Mouse (Mus musculus) G1E-ER4 (cell line): ENCODE results near the gene Frmd5. TPM values are rescaled to one million over a fixed set of nuclear protein-coding genes. Genes with fewer than 3 reads are reported as not detected.
A peak's percentile ranks its signal among the peaks of the same experiment; 100 is the strongest.

Source experiments
- GATA1 ChIP-seq: IDR thresholded peaks from one replicate; pipeline ENCODE4 v1.8.0; 2012; ENCODE audit warnings: low read length, inconsistent platforms
- polyA plus RNA-seq: library from polyadenylated mRNA; stranded (reverse); fragments of >175 nt; gene quantifications from 2 replicates; pipeline ENCODE4 v1.2.3, GENCODE M21; 2012

The Frmd5 gene
- polyA plus RNA-seq, 1 experiment, result 16.7 TPM

DNA sequence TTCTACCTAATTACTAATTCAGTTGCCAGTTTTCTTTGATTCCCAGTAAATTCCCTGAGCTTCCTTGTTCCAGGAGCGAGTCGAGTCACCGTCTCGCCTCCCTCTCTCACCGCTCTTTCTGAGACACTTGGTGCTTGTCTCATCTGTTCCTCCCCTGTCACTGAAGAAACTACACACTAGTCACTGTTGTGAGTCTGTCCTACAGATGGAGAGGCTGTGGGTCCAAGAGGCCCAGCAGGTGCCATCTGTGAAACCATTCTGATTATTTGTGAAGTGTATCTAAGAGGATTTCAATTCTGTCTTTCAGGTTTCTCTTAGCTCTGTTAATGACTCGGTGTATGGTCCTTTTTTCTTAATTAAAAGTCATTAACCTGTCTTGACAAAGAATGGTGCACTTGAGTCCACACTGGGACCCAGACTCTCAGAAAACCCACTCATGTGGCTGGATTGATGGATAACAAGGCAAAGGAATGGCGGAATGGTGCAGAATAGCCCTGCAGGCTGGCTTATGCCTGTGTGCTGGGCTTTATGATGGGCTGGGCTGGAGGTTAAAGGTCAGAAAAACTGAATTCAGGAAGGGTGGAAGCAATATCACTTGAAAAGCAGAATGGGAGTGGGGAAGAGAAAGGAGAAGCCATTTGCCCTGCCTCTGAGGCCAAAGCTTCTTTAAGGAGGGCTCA is 186.2 kb downstream of the Frmd5 start:
- TF ChIP-seq GATA1, result no peak

GRCm38 (mm10) chr2:121615199-121615559 is 191.7 kb downstream of the Frmd5 start:
- TF ChIP-seq GATA1, result no peak

GRCm38 (mm10) chr2:121614483-121615198 is 192.2 kb downstream of the Frmd5 start:
- TF ChIP-seq GATA1, result no peak

GRCm38 (mm10) chr2:121612112-121612511 is 194.8 kb downstream of the Frmd5 start:
- no peak for TF ChIP-seq GATA1

DNA sequence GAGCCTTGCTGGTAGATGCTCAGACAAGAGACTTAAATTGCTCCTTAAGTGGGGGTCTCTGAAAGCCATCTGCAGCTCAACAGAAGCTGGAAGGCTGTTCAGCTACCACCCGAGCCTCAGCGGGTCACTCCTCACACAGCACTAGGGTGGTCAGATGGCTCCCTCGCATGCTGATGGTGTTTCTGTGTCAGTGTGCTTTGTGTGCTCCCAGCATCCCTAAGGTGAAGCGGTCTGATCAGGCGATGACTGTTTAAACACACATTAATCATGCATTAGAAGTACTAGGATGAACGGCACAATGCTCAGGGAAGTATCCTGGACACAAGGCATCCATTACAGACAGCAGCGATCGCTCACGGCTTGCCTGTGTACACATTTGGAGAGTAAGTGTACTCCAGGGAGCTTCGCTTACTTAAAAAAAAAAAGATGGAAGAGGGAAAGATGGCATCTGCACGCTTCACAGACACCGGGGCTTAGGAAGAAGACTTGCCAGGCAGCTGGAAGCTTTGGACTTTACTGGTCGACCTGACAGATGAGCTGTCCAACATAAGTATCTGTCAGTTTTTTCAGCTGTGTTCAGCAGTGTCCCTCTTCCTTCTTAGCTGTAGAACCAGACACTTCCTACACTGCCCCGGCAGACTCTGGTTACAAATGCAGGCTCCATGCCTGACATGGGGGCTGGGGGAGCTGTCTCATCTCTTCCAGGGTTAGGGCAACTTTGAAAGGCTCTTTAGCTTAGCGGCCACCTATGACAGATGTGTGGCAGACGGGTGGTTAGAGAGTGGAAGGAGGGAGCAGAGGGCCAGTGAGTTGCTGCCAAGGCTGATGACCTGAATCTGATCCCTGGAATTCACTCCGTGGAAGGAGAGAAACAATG is 196.6 kb downstream of the Frmd5 start:
- TF ChIP-seq GATA1, result no peak

DNA sequence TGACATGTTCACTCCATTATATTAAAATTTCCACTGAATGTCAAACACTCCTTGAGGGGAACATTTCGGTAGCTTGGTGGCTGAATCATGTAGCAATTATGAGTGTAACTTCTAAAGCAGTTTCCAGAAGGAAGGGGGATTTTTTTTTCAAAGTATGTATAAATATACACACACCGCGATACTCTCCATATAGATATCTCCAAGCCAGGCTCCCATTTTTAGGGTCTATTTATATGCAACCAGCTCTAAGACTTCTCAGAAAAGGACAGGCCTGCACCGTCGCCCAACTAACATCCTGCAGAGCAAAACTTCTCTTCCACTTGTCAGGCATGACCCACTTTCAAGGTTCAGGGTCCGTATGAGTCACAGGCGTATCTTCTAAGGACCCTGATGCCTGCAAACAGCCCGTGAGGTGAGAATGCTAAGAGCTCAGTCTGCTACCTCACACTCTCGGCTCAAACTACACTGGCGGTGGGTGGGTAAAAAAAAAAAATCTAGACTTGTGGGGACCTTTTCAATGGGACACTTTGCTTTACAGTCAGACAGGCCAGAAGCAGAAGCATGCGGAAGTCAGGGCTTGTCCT is 197.7 kb downstream of the Frmd5 start:
- no peak for TF ChIP-seq GATA1

DNA sequence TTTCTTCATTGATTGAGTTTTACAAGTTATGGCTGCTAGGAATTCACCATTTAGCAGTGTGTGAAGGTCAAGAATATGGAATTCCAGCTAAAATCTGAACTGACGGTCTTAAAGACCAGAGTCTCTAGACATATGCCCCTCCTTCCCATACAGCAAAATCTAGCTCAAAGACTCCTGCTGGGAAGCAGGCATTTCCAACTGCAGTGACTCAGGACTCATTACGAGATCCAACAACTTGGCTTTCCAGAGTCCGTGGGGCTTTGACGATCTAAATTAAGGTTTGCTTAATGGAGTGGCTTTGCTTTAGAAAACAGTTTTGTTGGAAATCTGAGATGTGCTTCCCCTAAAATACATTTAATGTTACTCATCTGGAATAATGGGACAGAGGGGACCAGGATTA is 204.5 kb downstream of the Frmd5 start:
- no peak for TF ChIP-seq GATA1

GRCm38 (mm10) chr2:121601543-121601942 is 205.3 kb downstream of the Frmd5 start:
- TF ChIP-seq GATA1, result no peak

- TF ChIP-seq GATA1, result no peak
Observed at GRCm38 (mm10) chr2:121600736-121601135, 206.2 kb downstream of the Frmd5 start.

DNA sequence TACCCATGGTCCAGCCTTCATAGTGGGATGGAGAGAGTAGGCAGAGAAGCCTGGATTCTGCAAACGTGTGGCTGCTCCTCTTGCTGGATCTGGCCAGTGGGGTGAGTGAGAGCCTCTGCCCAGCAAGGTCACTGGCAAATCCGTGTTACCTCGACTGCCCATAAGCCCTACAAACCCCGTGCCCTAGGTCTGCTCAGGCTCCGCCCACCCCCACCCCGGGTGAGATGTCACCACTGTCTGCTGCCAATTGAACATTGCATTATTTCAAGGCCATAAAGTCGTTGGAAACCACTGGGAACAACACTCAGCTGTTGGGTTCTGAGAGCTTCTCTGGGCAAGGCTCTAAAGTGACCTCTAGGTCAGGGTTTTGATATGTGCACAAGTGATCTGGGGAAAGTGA is 208.6 kb downstream of the Frmd5 start:
- TF ChIP-seq GATA1, result no peak

DNA sequence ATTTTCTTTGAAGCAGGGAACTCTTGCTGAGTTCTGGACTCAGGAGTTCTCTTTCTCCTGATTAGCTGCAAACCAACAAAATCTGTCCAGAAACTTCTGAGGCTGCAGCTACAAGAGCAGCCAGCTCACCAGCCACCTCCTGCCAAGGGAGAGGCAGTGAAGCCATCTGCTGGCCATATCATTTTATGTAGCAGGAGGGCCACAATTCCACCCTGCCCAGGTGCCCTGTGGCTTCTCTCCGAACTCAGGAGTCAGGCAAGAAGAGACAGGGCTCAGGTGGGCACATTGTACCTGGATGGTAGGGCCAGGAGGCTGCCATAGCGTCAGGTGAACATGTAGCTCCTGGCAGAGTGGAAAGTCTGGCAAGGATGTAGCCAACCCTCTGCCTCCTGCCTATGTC is 210.3 kb downstream of the Frmd5 start:
- TF ChIP-seq GATA1, result no peak

DNA sequence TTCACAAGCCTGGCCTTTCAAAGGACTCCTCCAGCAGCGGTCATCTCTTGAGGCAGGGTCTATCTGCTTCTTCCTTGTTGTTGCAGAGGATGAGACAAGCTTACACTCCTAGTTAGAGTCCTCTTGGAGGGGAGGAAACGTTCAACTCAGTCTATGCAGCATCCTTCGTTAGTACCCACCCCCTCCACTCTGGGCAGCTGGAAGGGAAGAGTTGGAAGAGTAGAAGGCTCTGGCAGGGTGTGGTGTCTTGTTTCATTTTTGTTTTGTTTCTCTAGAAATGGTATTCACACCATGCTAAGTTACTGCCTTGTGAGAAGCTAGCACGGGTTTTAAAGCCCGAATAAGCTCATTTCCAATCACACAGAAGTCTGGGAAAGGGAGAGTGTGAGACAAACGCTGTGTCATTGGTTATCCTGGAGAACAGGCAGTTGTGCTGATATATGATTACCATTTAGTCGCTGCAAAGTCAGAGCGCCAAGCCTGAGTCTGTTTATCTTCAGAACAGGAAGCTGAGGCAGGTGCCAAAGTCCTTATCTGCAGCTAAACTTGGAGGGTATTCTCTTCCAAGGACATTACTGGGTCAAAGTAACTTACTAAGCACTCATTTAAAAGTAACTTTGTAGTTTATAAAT is 212.1 kb downstream of the Frmd5 start:
- TF ChIP-seq GATA1, result peak; percentile 90

DNA sequence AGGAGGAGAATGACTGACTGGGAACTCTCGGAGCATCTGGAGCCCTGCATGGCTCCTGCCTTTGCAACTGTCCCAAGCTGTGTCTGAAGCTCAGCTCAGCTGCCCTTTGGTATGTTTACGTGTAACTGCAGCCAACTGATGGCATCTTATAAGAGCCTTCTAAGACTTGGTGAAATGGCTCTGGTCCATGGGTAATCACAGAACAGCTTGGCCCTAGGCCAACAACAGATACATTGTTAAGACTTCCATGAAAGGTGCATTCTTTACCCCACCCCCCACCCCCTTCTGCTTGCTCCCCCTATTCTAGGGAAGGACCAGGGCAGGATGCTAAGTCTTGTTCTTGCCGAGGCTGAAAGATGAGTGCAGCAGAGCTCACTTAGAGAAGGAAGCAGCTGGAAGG is 212.8 kb downstream of the Frmd5 start:
- TF ChIP-seq GATA1, result no peak

- no peak for TF ChIP-seq GATA1
Observed at GRCm38 (mm10) chr2:121588309-121588694, 218.6 kb downstream of the Frmd5 start.

- peak; percentile 88 for TF ChIP-seq GATA1
Observed at GRCm38 (mm10) chr2:121587523-121588308, 219.2 kb downstream of the Frmd5 start.

DNA sequence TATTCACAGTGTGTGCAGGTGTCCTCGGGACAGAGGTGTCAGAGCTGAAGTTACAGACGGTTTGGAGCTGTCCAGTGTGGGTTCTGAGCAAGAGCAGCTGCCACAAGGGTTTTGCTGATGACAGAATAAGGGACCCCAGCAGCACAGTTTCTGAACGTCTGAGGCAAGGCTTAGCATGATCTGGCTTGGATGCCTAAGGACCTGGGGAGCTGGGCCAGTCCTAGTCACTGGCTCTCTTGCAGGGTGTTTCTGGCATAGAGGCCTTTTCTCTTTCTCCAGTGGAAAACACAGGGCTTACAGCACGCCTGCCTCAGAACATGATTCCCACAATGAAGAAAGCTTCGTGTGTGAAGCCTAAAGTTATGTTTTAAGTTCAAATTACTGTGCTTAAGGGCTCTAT is 222.2 kb downstream of the Frmd5 start:
- TF ChIP-seq GATA1, result no peak
